Mouse (Mus musculus) G1E (cell line): ENCODE measurements around the gene Hist2h3c2. TPM values are rescaled to one million over a fixed set of nuclear protein-coding genes. Genes with fewer than 3 reads are reported as not detected.
"Not testable (repeated sequence)": the region's sequence is repeated elsewhere in the genome, so short reads cannot be mapped to it uniquely, and the experiment has no call there.

Source experiments
- ATAC-seq: 2 replicates; pipeline ENCODE4 v1.8.0; 2016; ENCODE audit warnings: mild to moderate bottlenecking; ENCODE audit not compliant: insufficient number of reproducible peaks, poor library complexity, low FRiP score, severe bottlenecking; ENCODE audit errors: extremely low read depth
- DNase-seq: peaks from one replicate; pipeline ENCODE4 v3.0.0; 2012; ENCODE audit warnings: low spot score
- H3K27me3 ChIP-seq: 2 replicates; pipeline ENCODE4 v1.6.1; 2012; ENCODE audit warnings: mild to moderate bottlenecking, low read length, inconsistent platforms; ENCODE audit not compliant: insufficient read depth
- H3K36me3 ChIP-seq: replicated peaks from 2 replicates; pipeline ENCODE3; 2012; ENCODE audit warnings: mild to moderate bottlenecking, inconsistent platforms
- H3K4me1 ChIP-seq: 2 replicates; pipeline ENCODE4 v1.6.1; 2012; ENCODE audit warnings: low read depth, low read length, inconsistent platforms, mixed read lengths; ENCODE audit not compliant: insufficient read depth
- H3K4me3 ChIP-seq: 2 replicates; pipeline ENCODE4 v1.5.1; 2012; ENCODE audit warnings: low read depth, mild to moderate bottlenecking, inconsistent platforms, low read length, moderate library complexity, mixed read lengths
- H3K9me3 ChIP-seq: replicated peaks from 2 replicates; pipeline ENCODE4 v1.6.1; 2012; ENCODE audit warnings: inconsistent platforms
- CTCF ChIP-seq: IDR thresholded peaks from 2 replicates; pipeline ENCODE4 v1.5.1; 2012; ENCODE audit warnings: low read depth, low read length, inconsistent platforms, mixed read lengths
- GATA1 ChIP-seq: IDR thresholded peaks from 2 replicates; pipeline ENCODE4 v1.6.1; 2012; ENCODE audit warnings: borderline replicate concordance, low read length, inconsistent platforms, mixed read lengths
- GATA2 ChIP-seq: IDR thresholded peaks from 2 replicates; pipeline ENCODE4 v1.6.1; 2012; ENCODE audit warnings: low read depth, low read length, inconsistent platforms, borderline replicate concordance
- POLR2AphosphoS5 ChIP-seq: IDR thresholded peaks from 2 replicates; pipeline ENCODE4 v1.6.1; 2012; ENCODE audit warnings: low read depth, low read length, inconsistent platforms; ENCODE audit not compliant: insufficient replicate concordance
- TAL1 ChIP-seq: conservative IDR thresholded peaks from 2 replicates; pipeline ENCODE4 v1.6.1; 2012; ENCODE audit warnings: low read depth, low read length, inconsistent platforms, mixed read lengths
- polyA plus RNA-seq: library from polyadenylated mRNA; stranded (reverse); fragments of >175 nt; gene quantifications from 2 replicates; pipeline ENCODE4 v1.2.3, GENCODE M21; 2012
- total RNA-seq, 2 experiments: library from RNA; stranded (forward) in 1 of 2; stranded (reverse) in 1 of 2; fragments of 200-1000 nt in 1 of 2; fragments of >200 nt in 1 of 2; fragmentation: Nextera tagmentation in 1 of 2; gene quantifications; 2 replicates each; pipeline ENCODE4 v1.2.3; 2014 to 2017

The Hist2h3c2 gene
- total and polyA plus RNA-seq, 3 experiments: 27.5 to 847 (median 558) TPM

DNA sequence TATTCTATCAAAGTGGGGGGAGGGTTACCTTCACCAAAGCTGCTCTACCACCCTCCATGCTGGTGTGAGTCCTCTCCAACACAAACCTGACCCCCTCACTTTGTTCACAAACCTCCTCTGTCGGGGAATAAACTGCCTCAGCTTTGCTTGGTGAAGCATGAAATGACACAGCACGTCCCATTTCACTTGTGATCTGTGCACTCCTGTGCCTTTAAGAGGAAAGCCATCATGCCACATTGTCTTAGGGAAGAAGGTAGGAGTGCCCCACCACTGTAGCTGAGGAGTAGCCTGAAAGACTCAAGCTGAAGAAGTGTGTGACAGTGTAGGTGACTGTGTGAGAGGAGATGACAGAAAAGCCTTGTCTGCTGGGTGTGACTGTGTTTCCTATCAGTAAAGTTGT lies 13.5 kb downstream of the Hist2h3c2 start:
- no peak for ATAC-seq
- Histone ChIP-seq H3K9me3 (peaks cover 16% of the 10 kb centered on the region), H3K4me1 (peaks cover 31% of the 10 kb centered on the region), H3K27me3 (no peaks in the 10 kb centered on the region), H3K4me3 (no peak overlapping the region; the same call in 1 of the 2 replicates), H3K36me3 (peaks cover 3% of the 10 kb centered on the region)
- TF ChIP-seq TAL1 (no peak), GATA2 (no peak), CTCF (no peak), GATA1 (no peak), POLR2AphosphoS5 (no peak)
- DNase-seq: no peak

DNA sequence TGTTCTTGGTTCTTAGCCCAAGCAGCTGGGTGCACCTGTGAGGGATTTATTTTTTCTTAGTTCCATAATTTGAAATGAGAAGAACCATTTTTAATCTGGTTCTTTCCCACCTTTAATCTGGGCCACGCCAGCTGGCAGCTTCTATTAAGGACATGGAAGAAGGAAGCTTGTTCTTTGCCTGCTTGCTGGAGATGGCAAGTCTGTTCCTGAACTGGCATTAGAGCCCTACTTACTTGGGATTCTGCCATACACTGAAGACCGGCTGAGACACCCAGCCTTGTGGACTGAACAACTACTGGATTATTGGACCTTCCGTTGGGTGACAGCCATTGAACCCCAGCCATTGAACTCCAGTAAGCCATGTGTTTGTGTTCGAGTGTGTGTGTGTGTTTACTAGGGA lies 16.2 kb downstream of the Hist2h3c2 start:
- Histone ChIP-seq H3K36me3 (peaks cover 3% of the 10 kb centered on the region), H3K4me1 (peaks cover 30% of the 10 kb centered on the region), H3K27me3 (no peaks in the 10 kb centered on the region), H3K9me3 (peaks cover 16% of the 10 kb centered on the region), H3K4me3 (no peak overlapping the region)
- DNase-seq (no peak), ATAC-seq (no peak)
- TF ChIP-seq TAL1: no peak
- no peak for TF ChIP-seq CTCF
- TF ChIP-seq POLR2AphosphoS5: no peak
- TF ChIP-seq GATA1: no peak
- TF ChIP-seq GATA2: no peak

DNA sequence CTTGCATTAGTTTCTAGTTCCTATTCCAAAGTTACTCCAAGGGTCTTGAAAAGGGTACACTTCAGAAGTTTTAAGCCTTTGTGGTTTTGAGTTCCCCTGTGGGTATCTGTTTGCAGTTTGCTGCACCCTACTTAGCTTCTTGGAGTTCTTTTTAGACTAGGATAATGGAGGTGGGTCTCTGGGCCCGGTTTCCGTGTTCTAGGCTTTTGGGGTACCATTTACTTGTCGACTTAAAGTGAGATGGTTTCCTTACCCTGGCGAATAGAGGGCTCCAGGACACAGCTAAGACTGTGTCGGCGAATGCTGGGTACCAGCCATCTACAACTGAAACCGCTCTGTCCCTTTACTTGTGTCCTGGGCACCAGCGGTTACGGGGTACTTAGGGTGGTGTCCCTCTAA lies 17.3 kb downstream of the Hist2h3c2 start:
- ATAC-seq (no peak), DNase-seq (no peak)
- Histone ChIP-seq H3K4me1 (peaks cover 26% of the 10 kb centered on the region), H3K27me3 (no peaks in the 10 kb centered on the region), H3K4me3 (no peak overlapping the region; the same call in 1 of the 2 replicates), H3K36me3 (peaks cover 3% of the 10 kb centered on the region), H3K9me3 (peaks cover 16% of the 10 kb centered on the region)
- no peak for TF ChIP-seq GATA1
- TF ChIP-seq TAL1: no peak
- TF ChIP-seq GATA2: no peak
- TF ChIP-seq CTCF: no peak
- TF ChIP-seq POLR2AphosphoS5: no peak

DNA sequence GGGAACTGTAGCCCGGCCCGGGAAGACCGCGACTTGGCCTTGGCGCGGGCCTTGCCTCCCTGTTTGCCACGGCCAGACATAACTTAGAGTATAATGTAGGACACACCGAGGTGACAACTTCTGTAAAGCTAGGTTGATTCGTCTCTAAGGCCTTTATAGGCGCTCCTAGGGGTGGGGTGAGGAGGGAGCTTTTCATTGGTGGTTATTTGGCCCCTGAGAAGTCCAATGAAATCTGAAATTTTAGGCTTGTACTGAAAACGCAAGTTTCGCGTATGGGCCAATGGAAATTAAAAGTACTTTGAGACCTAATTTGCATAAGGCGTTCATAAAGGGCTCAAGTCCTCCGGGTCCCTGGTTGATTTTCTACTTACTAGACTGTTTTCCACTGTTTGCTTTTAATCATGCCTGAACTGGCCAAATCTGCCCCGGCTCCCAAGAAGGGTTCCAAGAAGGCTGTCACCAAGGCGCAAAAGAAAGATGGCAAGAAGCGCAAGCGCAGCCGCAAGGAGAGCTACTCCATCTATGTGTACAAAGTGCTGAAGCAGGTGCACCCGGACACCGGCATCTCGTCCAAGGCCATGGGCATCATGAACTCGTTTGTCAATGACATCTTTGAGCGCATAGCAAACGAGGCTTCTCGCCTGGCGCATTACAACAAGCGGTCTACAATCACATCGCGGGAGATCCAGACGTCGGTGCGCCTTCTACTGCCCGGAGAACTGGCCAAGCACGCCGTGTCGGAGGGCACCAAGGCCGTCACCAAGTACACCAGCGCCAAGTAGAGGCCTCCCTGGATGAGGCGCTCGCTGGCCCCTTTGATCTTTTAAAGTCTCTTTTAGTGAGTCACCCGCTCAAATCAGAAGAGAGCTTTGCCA lies 17.9 kb downstream of the Hist2h3c2 start, which contains the start of the genes Hist2h2ac and Hist2h2be:
Hist2h2ac (minus strand) TSS at position 116 of the 875 bp plus-strand sequence.
Hist2h2be (plus strand) TSS at position 355 of the 875 bp plus-strand sequence.
- TF ChIP-seq CTCF (no peak), POLR2AphosphoS5 (peak; percentile 85; the same call in 1 of the 2 replicates)
- peak; percentile 71 for ATAC-seq
- H3K27me3 ChIP-seq: no peaks in the 10 kb centered on the region
- H3K4me1 ChIP-seq: peaks cover 24% of the 10 kb centered on the region
- peaks cover 3% of the 10 kb centered on the region for H3K36me3 ChIP-seq
- H3K4me3 ChIP-seq: peak within 1 kb of the TSS; percentile 76
- DNase-seq: peak; percentile 89
- H3K9me3 ChIP-seq: peaks cover 16% of the 10 kb centered on the region

DNA sequence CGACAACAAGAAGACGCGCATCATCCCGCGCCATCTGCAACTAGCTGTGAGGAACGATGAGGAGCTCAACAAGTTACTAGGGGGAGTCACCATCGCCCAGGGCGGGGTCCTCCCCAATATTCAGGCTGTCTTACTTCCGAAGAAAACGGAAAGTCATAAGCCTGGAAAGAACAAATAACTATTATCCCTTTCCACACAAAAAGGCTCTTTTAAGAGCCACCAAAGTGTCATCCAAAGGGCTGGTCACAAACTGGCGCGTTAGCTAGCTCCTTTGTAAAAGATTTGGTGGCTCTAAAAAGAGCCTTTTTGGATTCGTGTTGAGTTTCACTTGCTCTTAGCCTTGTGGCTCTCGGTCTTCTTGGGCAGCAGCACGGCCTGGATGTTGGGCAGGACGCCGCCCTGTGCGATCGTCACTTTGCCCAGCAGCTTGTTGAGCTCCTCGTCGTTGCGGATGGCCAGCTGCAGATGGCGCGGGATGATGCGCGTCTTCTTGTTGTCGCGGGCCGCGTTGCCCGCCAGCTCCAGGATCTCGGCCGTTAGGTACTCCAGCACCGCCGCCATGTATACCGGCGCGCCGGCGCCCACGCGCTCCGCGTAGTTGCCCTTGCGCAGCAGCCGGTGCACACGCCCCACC lies 18.7 kb downstream of the Hist2h3c2 start:
- ATAC-seq, H3K36me3 ChIP-seq, H3K27me3 ChIP-seq: not testable (repeated sequence)
- peak overlapping the region; percentile 76 for H3K4me3 ChIP-seq
- peaks cover 16% of the 10 kb centered on the region for H3K9me3 ChIP-seq
- peaks cover 17% of the 10 kb centered on the region for H3K4me1 ChIP-seq
- peak; percentile 36 for DNase-seq

DNA sequence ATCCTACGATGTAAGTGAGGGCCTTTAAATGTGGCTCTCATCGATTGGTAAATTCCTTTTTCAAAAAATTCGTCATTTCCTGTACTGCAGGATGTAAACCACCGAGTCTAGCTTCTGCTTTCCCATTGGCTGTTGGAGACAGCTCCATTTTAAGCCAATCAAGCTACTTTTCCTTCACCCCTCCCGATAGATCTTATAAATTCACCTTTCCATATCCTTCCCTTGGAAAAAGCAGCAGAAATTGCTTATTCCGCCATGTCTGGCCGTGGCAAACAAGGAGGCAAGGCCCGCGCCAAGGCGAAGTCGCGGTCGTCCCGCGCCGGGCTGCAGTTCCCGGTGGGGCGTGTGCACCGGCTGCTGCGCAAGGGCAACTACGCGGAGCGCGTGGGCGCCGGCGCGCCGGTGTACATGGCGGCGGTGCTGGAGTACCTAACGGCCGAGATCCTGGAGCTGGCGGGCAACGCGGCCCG lies 19.2 kb downstream of the Hist2h3c2 start, which contains the start of the genes Bola1 and Hist2h2ab:
Bola1 (minus strand) TSS at position 49 of the 470 bp plus-strand sequence.
Hist2h2ab (plus strand) TSS at position 205 of the 470 bp plus-strand sequence.
- TF ChIP-seq GATA1: no peak
- peak; percentile 90 for TF ChIP-seq POLR2AphosphoS5
- TF ChIP-seq CTCF: no peak
- TF ChIP-seq TAL1: no peak
- Histone ChIP-seq H3K4me3 (peak within 1 kb of the TSS; percentile 76), H3K4me1 (peaks cover 13% of the 10 kb centered on the region), H3K9me3 (peaks cover 16% of the 10 kb centered on the region), H3K36me3 (peaks cover 3% of the 10 kb centered on the region), H3K27me3 (peaks cover 5% of the 10 kb centered on the region; the same call in 1 of the 2 replicates)
- DNase-seq (peak; percentile 83), ATAC-seq (peak; percentile 83)
